Mouse (Mus musculus) heart, embryonic 12.5 days (tissue): ENCODE measurements around the gene Cyp2a22. TPM values are rescaled to one million over a fixed set of nuclear protein-coding genes. Genes with fewer than 3 reads are reported as not detected.

Source experiments
- polyA plus RNA-seq: library from polyadenylated mRNA; unstranded; fragments of >200 nt; fragmentation: Nextera tagmentation; extraction: Ambion mirVana; gene quantifications from 2 replicates; pipeline ENCODE4 v1.2.1, GENCODE M21; 2016

The Cyp2a22 gene
- polyA plus RNA-seq, 1 experiment from 2014 or later, result not detected

Other genes starting within 250 kb of the Cyp2a22 start
- not detected in 2 replicates for gene Cyp2b19, start 182.2 kb downstream of the Cyp2a22 start, polyA plus RNA-seq
- gene Cyp2g1, start 130.5 kb downstream of the Cyp2a22 start, polyA plus RNA-seq, result not detected in 2 replicates
- not detected in 2 replicates for gene Cyp2a5, start 104.1 kb downstream of the Cyp2a22 start, polyA plus RNA-seq
- gene Cyp2a12, start 89.7 kb upstream of the Cyp2a22 start, polyA plus RNA-seq, result not detected in 2 replicates
- not detected in 2 replicates for gene Cyp2f2, start 180.5 kb upstream of the Cyp2a22 start, polyA plus RNA-seq
- not detected in 2 replicates for gene Cyp2t4, start 214.3 kb upstream of the Cyp2a22 start, polyA plus RNA-seq
- gene Egln2, start 227.4 kb upstream of the Cyp2a22 start, polyA plus RNA-seq, result 56.5 and 57.4 TPM in 2 replicates
- gene Rab4b, start 239.5 kb upstream of the Cyp2a22 start, polyA plus RNA-seq, result 51.2 and 53.5 TPM in 2 replicates
- gene Gm21983, start 241.7 kb upstream of the Cyp2a22 start, polyA plus RNA-seq, result 0.34 and 0.64 TPM in 2 replicates
- 0.92 TPM in 1 of 2 replicates, not detected in the other for gene Mia, start 241.8 kb upstream of the Cyp2a22 start, polyA plus RNA-seq